Mouse (Mus musculus) liver, adult (tissue): ENCODE data around the gene Snrnp200.

Experiments used
- GATA4 ChIP-seq: IDR thresholded peaks from 2 replicates; pipeline ENCODE4 v1.6.1; 2014; ENCODE audit warnings: mild to moderate bottlenecking, low read length; ENCODE audit not compliant: insufficient replicate concordance

The Snrnp200 gene

GRCm38 (mm10) chr2:127250291-127251008 is 42.3 kb downstream of the Snrnp200 start:
- TF ChIP-seq GATA4, result no peak

GRCm38 (mm10) chr2:127251457-127251856 is 43.3 kb downstream of the Snrnp200 start:
- TF ChIP-seq GATA4, result no peak

GRCm38 (mm10) chr2:127251880-127252527 is 43.8 kb downstream of the Snrnp200 start:
- no peak for TF ChIP-seq GATA4

- TF ChIP-seq GATA4, result no peak
These were observed 44.6 kb downstream of the Snrnp200 start for GRCm38 (mm10) chr2:127252787-127253186.

- TF ChIP-seq GATA4, result no peak
These were observed 46.5 kb downstream of the Snrnp200 start for GRCm38 (mm10) chr2:127254604-127255134.

GRCm38 (mm10) chr2:127255294-127255693 is 47.1 kb downstream of the Snrnp200 start:
- TF ChIP-seq GATA4, result no peak

GRCm38 (mm10) chr2:127259340-127259739 is 51.2 kb downstream of the Snrnp200 start:
- no peak for TF ChIP-seq GATA4

GRCm38 (mm10) chr2:127262480-127262879 is 54.3 kb downstream of the Snrnp200 start:
- no peak for TF ChIP-seq GATA4

- TF ChIP-seq GATA4, result no peak
These were observed 59.7 kb downstream of the Snrnp200 start for GRCm38 (mm10) chr2:127267854-127268253.

GRCm38 (mm10) chr2:127269491-127270299 is 61.5 kb downstream of the Snrnp200 start, which contains the start of gene Stard7:
Stard7 (plus strand) TSS chr2:127270218.
- TF ChIP-seq GATA4, result no peak; the same call in 1 of the 2 replicates

- no peak for TF ChIP-seq GATA4
These were observed 62.3 kb downstream of the Snrnp200 start for GRCm38 (mm10) chr2:127270300-127271041.

GRCm38 (mm10) chr2:127271042-127271515 is 62.9 kb downstream of the Snrnp200 start:
- TF ChIP-seq GATA4, result no peak

GRCm38 (mm10) chr2:127272806-127273205 is 64.6 kb downstream of the Snrnp200 start:
- no peak for TF ChIP-seq GATA4

GRCm38 (mm10) chr2:127274590-127274989 is 66.4 kb downstream of the Snrnp200 start:
- TF ChIP-seq GATA4, result no peak
